Mouse (Mus musculus) stomach, embryonic 14.5 days (tissue): ENCODE measurements around the gene Prr13. TPM values are rescaled to one million over a fixed set of nuclear protein-coding genes. Genes with fewer than 3 reads are reported as not detected.

Experiments used
- ATAC-seq: fragments of 200-750 bp; cut with Nextera tagmentation; 2 replicates; pipeline ENCODE4 v1.8.0; 2017; ENCODE audit warnings: low read depth, moderate TSS enrichment; ENCODE audit not compliant: insufficient number of reproducible peaks, insufficient read depth, low FRiP score
- H3K27ac ChIP-seq: fragments of 300-500 bp; sonication (generic); 2 replicates; pipeline ENCODE4 v1.5.1; 2014; ENCODE audit warnings: mild to moderate bottlenecking, low read length, moderate library complexity, mixed read lengths
- H3K27me3 ChIP-seq: fragments of 300-500 bp; sonication (generic); 2 replicates; pipeline ENCODE4 v1.6.1; 2014; ENCODE audit warnings: low read length, control low read depth, mixed read lengths; ENCODE audit not compliant: control insufficient read depth, insufficient read depth
- H3K36me3 ChIP-seq: fragments of 300-500 bp; sonication (generic); 2 replicates; pipeline ENCODE4 v1.6.1; 2014; ENCODE audit warnings: mild to moderate bottlenecking, control low read depth, low read length, moderate library complexity, mixed read lengths; ENCODE audit not compliant: control insufficient read depth, insufficient read depth
- H3K4me1 ChIP-seq: fragments of 300-500 bp; sonication (generic); 2 replicates; pipeline ENCODE4 v1.6.1; 2014; ENCODE audit warnings: low read length, control low read depth, mixed read lengths; ENCODE audit not compliant: control insufficient read depth, insufficient read depth
- H3K4me2 ChIP-seq: fragments of 300-500 bp; sonication (generic); replicated peaks from 2 replicates; pipeline ENCODE4 v1.6.1; 2014; ENCODE audit warnings: low read depth, low read length, control low read depth
- H3K4me3 ChIP-seq: fragments of 300-500 bp; sonication (generic); 2 replicates; pipeline ENCODE4 v1.5.1; 2014; ENCODE audit warnings: low read depth, low read length, control low read depth
- H3K9ac ChIP-seq: fragments of 300-500 bp; sonication (generic); replicated peaks from 2 replicates; pipeline ENCODE4 v1.6.1; 2014; ENCODE audit warnings: low read depth, mild to moderate bottlenecking, control low read depth, low read length, moderate library complexity, mixed read lengths
- H3K9me3 ChIP-seq: fragments of 300-500 bp; sonication (generic); 2 replicates; pipeline ENCODE4 v1.6.1; 2016; ENCODE audit warnings: low read depth, low read length, control low read depth; ENCODE audit not compliant: control insufficient read depth
- WGBS: fragments of 180-500 bp; shearing (Covaris S2); extraction: QIAGEN DNeasy Blood & Tissue Kit; methylation state at CpG from one replicate; pipeline ENCODE4 v1.1.7; 2014; 5-methylcytosine and 5-hydroxymethylcytosine counted together
- polyA plus RNA-seq: library from polyadenylated mRNA; unstranded; fragments of >200 nt; fragmentation: Nextera tagmentation; extraction: Ambion mirVana; gene quantifications from 2 replicates; pipeline ENCODE4 v1.2.1, GENCODE M21; 2014

The Prr13 gene
- polyA plus RNA-seq, 1 experiment from 2014 or later, result 132 TPM

DNA sequence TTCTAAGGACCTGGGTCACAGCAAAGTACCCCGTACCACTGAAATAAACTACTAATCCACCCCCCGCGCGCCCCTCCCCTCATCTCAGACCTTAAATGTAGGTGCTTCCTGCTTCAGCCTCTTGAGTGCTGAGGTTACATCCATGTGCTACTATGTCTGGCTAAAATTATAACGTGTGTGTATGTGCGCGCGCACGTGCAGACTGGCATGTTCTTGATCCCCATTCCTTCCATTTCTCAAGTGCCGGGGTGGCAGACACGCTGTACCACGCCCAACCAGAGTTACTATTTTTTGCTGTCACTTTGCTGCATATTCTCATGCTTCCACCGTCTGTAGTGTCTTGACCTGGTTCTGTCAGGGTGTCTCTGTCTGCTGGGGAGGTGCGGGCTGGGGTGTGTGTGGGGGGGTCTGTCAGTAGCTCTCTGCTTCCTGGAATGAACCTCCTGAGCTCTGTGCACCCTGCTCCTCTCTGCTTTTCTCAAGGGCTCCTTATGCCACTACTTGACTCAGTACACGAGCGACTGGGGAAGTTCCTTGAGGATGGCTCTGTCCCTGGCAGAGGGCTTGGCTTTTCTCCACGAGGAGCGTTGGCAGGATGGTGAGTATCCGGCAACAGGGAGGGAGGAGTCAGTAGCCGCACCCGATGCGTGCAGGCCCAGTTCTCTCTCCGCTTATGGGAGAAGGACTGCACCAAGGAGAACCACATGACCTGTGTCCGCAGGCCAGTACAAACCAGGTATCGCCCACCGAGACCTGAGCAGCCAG is 7.0 kb upstream of the Prr13 start:
- 78% methylated on average over 26 of the region's 26 CpGs for WGBS
- Histone ChIP-seq H3K9me3 (no peaks in the 10 kb centered on the region), H3K9ac (no peak overlapping the region), H3K36me3 (no peaks in the 10 kb centered on the region), H3K27me3 (no peaks in the 10 kb centered on the region), H3K27ac (no peak overlapping the region), H3K4me2 (no peak overlapping the region), H3K4me1 (0 out of 2 replicates have a peak, but pooled peaks cover 2% of the 10 kb centered on the region), H3K4me3 (no peak overlapping the region)
- ATAC-seq, result no peak

DNA sequence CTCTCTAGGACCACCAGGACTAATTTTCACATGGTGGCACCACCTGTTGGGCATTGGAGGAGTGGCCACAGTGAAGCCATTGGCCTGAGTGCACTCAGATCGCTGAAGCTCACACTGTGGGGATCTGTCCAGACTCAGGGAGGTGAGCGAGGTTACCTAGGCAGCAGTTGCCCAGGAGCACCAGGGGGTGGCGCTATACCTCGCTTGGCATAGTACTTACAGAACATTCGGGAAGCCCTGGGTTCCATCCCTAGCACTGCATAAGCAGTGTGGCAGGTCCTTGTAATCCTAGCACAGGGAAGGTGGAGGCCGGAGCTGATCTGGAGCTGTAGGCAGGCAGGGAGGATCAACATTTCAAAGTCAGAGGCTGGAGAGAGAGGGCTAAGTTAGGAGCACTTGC is 2.8 kb upstream of the Prr13 start:
- H3K27ac ChIP-seq, result no peak overlapping the region
- no peaks in the 10 kb centered on the region for H3K36me3 ChIP-seq
- no peak for ATAC-seq
- no peaks in the 10 kb centered on the region for H3K9me3 ChIP-seq
- WGBS, result 36% methylated on average over 6 of the region's 6 CpGs
- H3K4me3 ChIP-seq, result no peak overlapping the region
- H3K4me1 ChIP-seq, result 0 out of 2 replicates have a peak, but pooled peaks cover 6% of the 10 kb centered on the region
- no peak overlapping the region for H3K4me2 ChIP-seq
- H3K9ac ChIP-seq, result no peak overlapping the region
- H3K27me3 ChIP-seq, result no peaks in the 10 kb centered on the region

DNA sequence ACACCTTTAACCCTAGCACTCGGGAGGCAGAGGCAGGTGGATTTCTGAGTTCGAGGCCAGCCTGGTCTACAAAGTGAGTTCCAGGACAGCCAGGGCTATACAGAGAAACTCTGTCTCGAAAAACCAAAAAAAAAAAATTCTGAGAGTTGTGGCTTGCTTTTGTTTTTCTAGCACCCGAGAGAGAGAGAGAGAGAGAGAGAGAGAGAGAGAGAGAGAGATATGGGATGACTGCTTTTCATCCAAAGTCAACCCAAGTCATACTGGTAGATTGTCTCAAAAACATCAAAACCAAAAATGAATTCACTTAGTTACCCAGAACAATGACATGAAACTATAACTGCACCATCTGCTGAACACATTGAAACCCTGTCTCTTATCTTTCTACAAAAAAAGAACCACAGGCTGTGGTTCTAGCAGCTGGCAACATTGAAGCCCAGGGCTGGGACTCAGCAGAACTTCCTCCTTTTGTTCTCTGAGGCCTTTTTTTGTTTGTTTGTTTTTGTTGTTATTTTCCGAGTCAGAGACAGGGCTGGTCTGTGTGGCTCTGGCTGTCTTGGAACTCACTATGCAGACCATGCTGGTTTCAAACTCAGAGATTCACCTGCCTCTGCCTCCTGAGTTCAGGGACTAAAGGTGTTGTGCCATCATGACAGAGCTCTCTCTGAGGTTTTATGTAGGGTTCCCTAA is 635 bp upstream of the Prr13 start:
- no peaks in the 10 kb centered on the region for H3K36me3 ChIP-seq
- H3K9ac ChIP-seq, result no peak overlapping the region
- H3K4me3 ChIP-seq, result peak overlapping the region; percentile 37; the same call in 1 of the 2 replicates
- H3K4me2 ChIP-seq, result peak overlapping the region; percentile 55
- no peak overlapping the region; the same call in 1 of the 2 replicates for H3K27ac ChIP-seq
- no peak for ATAC-seq
- no peaks in the 10 kb centered on the region for H3K9me3 ChIP-seq
- 75% methylated on average over 5 of the region's 5 CpGs for WGBS
- no peaks in the 10 kb centered on the region for H3K27me3 ChIP-seq
- H3K4me1 ChIP-seq, result 0 out of 2 replicates have a peak, but pooled peaks cover 4% of the 10 kb centered on the region

DNA sequence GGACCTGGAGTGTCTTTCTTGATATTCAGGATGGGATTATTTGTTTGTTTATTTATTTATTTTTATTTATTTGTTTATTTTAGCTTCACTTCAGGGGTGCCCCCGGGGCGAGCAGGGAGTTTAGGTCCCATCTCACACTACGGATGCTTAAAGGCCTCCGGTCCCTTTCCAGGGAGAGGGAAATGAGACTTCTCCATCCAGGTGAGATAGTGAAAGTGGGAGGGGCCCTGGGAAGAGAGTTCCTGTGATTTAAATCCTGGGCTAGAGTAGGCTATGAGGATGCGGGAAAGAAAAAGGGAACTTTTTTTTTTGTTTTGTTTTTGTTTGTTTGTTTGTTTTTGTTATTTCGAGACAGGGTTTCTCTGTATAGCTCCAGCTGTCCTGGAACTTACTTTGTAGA is 553 bp downstream of the Prr13 start:
- 0 out of 2 replicates have a peak, but pooled peaks cover 4% of the 10 kb centered on the region for H3K4me1 ChIP-seq
- H3K9me3 ChIP-seq, result no peaks in the 10 kb centered on the region
- peak overlapping the region; percentile 55 for H3K4me2 ChIP-seq
- H3K4me3 ChIP-seq, result peak overlapping the region; percentile 37
- WGBS, result 30% methylated on average over 6 of the region's 6 CpGs
- H3K9ac ChIP-seq, result no peak overlapping the region
- ATAC-seq, result no peak
- H3K27ac ChIP-seq, result no peak overlapping the region; the same call in 1 of the 2 replicates
- no peaks in the 10 kb centered on the region for H3K27me3 ChIP-seq
- H3K36me3 ChIP-seq, result no peaks in the 10 kb centered on the region

DNA sequence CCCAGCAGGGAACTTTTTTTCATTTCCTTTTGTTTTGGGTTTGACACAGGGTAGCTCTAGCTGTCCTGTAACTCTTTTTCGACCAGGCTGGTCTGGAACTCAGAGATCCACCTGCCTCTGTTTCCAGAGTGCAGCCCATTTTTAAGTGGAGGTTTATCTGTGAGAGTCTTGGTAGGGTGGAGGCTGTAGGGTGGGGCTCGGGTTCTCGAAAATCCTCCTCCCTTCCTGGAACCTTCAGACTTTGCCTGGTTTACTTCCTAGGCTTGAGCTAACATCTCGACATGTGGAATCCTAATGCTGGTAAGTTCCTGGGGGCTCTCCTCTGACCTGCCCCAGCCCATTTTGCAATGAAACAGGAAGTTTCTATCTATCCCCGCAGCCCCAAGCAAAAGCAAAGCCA is 1.0 kb downstream of the Prr13 start:
- Histone ChIP-seq H3K27me3 (no peaks in the 10 kb centered on the region), H3K36me3 (no peaks in the 10 kb centered on the region), H3K27ac (no peak overlapping the region), H3K4me1 (0 out of 2 replicates have a peak, but pooled peaks cover 4% of the 10 kb centered on the region), H3K9ac (no peak overlapping the region), H3K9me3 (no peaks in the 10 kb centered on the region), H3K4me3 (peak overlapping the region; percentile 37; the same call in 1 of the 2 replicates), H3K4me2 (peak overlapping the region; percentile 55)
- 66% methylated on average over 5 of the region's 5 CpGs for WGBS
- ATAC-seq, result no peak

DNA sequence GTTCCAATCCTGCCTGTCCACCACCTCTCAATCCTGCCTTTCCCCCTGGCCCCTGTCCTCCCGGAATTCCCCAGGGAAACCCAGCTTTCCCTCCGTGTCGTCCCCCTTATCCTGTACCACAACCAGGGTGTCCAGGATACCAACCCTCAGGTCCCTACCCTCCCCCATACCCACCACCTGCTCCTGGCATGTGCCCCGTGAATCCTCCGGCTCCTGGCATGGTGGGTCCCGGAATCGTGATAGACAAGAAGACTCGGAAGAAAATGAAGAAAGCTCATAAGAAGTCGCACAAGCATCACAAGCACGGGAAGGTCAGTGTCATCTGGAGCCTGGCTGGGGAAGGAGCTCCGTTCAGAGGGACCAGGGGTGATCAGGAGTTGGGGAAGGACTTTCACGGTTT is 1.6 kb downstream of the Prr13 start:
- Histone ChIP-seq H3K27ac (no peak overlapping the region), H3K4me1 (0 out of 2 replicates have a peak, but pooled peaks cover 4% of the 10 kb centered on the region), H3K4me3 (0 out of 2 replicates have a peak overlapping the region, but pooled peaks have one; percentile 37), H3K9me3 (no peaks in the 10 kb centered on the region), H3K27me3 (no peaks in the 10 kb centered on the region), H3K36me3 (no peaks in the 10 kb centered on the region), H3K4me2 (peak overlapping the region; percentile 55), H3K9ac (no peak overlapping the region)
- ATAC-seq, result no peak
- 80% methylated on average over 12 of the region's 12 CpGs for WGBS

DNA sequence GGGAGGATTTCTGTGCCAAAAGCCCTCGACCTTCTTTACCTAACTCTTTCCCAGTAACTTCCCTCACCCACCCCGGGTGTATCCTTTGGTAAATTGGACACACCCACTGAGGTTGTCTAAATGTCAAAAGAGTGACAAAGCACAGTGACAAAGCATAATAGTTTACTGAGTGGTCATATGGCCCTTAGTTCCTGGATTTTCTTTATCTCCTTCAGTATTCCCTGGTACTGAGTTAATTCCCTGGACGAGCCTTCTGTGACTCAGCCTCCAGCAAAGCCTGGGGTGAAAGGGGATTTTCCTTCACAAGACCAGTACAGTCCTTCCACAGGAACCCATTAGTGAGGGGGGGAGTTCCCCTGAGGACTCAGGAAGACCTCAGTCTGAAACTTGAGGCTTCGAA is 2.1 kb downstream of the Prr13 start:
- Histone ChIP-seq H3K36me3 (no peaks in the 10 kb centered on the region), H3K9me3 (no peaks in the 10 kb centered on the region), H3K9ac (no peak overlapping the region), H3K27me3 (no peaks in the 10 kb centered on the region), H3K4me3 (no peak overlapping the region), H3K4me1 (0 out of 2 replicates have a peak, but pooled peaks cover 4% of the 10 kb centered on the region), H3K4me2 (0 out of 2 replicates have a peak overlapping the region, but pooled peaks have one; percentile 55), H3K27ac (no peak overlapping the region)
- WGBS, result 59% methylated on average over 4 of the region's 4 CpGs
- ATAC-seq, result no peak

DNA sequence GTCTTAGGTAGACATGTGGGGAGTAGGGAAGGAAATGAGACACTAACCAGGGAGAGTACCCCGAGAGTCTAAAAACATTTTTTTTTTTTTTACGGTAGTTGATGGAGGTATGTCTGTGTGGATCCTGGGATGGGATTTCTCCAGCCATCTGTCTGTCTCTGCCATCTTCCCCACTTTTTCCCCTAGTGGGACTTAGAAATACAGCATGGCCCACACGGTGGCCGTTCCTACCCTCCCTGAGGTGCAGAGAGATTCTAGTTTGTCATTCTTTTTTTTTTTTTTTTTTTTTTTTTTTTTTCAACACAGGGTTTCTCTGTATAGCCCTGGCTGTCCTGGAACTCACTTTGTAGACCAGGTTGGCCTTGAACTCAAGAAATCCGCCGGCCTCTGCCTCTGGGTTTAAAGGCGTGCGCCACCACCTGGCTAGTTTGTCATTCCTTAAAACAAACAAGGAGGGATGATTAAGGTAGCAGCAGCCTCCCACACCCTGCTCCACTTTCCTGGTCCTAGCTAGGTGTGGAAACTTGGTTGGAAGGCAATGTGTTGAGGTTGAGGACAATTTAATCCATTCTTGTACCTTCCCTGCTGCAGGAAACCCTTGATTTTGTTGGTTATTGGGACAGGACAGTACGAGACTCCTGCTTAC is 2.7 kb downstream of the Prr13 start:
- WGBS, result 71% methylated on average over 9 of the region's 9 CpGs

More for the DNA sequence above, 2.7 kb downstream of the Prr13 start:
- Histone ChIP-seq H3K4me3 (no peak overlapping the region), H3K36me3 (no peaks in the 10 kb centered on the region), H3K4me2 (0 out of 2 replicates have a peak overlapping the region, but pooled peaks have one; percentile 55), H3K9me3 (no peaks in the 10 kb centered on the region), H3K27ac (no peak overlapping the region), H3K4me1 (0 out of 2 replicates have a peak, but pooled peaks cover 4% of the 10 kb centered on the region), H3K27me3 (no peaks in the 10 kb centered on the region), H3K9ac (no peak overlapping the region)
- no peak for ATAC-seq
